Mouse (Mus musculus) kidney, postnatal 36 days (tissue): ENCODE data around the gene Adamts12.

Source experiments
- DNase-seq, 2 experiments: peaks; one replicate each; pipeline ENCODE4 v3.0.0; 2021 to 2022; ENCODE audit warnings: mixed read lengths in 2 of 2

The Adamts12 gene

DNA sequence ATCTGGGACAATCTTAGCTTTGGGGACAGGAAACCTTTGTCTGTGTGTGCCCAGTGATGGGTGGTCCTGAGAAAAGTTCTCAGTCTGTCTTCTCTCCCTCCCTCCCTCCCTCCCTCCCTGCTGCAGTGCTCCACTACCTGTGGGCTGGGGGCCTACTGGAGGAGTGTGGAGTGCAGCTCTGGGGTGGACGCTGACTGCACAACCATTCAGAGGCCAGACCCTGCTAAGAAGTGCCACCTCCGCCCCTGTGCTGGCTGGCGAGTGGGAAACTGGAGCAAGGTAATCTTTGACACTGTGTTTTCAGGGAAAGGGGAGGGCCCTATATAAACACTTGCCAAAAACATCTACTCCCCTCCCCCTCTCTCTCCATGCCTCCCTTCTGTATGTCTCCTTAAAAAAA, 252.5 kb downstream of the Adamts12 start:
- DNase-seq = no peak

DNA sequence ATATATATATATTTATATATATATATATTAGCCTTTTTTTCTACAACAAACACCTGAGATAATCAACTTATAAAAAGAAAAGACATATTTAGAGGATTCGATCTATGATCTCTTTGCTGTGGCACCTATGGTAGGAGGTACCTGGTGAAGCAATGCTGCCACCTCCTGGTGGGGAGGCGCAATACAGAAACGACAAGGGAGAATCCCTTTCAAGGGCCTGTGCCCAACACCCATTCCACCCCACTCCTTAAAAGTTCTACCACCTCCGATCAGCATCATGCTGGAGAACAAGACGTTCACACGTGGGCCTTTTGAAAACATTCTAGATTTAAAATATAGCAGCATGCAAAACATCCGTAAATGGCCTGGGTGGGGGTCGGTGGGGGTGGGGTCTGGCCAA, 255.9 kb downstream of the Adamts12 start:
- peak; percentile 60 to 84 for DNase-seq

DNA sequence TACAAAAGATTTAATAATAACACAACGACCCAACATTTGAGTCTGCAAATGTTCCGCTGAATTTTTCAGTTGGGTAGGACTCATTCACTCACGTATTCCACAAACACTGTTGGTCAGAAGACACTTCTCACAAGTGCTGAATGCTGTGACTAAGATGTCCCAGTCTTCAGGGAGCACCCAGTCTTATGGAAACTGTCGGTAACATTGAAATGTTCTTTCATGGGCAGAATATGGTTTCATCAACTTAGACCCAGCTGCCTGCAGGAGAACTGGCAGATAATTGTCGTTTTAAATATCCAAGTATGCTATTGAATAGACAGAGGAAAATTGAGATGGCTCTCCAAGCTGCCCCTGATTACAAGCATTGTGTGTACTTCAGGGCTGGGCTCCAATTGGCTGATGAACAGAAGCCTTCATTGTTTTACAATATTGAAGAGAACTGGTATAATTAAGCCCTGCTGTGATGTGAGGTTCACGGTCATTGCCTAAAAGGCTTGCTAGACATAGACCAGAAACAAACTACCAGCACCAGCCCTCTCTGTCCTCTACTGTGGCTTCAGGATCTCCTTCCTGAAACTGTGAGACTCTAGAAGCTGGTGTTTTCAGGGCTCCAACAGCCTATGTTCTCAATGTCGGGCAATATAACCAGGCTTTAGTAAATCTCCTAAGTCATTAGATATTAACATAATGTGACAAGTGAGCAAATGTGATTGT, 275.0 kb downstream of the Adamts12 start:
- DNase-seq = no peak

DNA sequence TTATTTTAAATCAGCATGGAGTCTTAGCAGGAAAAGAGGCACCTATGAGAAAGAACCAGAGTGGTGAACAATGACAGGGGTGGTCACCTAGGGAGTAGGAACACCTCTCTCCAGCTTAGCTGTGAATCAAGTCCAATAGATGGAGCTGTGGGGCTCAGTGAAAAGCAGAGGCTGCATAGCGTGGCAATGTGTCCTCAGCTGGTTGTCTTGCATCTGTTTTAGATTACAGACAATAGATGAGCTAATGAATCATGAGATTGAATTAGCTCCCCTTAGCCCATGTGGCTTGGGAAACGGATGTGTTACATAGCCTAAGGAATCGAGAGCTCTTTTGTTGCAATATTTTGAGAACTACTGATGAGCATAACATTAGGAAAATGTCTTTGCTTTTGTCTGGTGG, 291.3 kb downstream of the Adamts12 start:
- DNase-seq = no peak

DNA sequence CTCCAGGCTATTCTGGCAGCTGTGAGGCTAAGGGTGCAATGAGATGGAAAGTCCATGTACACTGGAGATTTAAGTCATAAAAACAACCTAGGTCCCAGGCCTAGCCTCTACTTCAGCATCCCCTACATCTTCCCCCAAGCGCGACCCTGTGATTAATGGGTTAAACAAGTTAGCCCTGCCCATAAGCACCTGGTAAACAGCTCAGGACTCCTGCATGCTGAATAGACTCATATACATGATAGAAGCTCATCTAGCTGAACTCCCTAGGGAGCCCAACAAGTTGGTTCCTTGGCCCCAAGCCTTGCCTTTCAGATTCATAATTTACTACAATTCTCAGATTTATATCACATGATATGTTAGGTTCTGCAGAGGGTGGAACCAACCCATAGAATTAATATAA, 292.9 kb downstream of the Adamts12 start:
- peak in 1 of 2 experiments; percentile 29 for DNase-seq

DNA sequence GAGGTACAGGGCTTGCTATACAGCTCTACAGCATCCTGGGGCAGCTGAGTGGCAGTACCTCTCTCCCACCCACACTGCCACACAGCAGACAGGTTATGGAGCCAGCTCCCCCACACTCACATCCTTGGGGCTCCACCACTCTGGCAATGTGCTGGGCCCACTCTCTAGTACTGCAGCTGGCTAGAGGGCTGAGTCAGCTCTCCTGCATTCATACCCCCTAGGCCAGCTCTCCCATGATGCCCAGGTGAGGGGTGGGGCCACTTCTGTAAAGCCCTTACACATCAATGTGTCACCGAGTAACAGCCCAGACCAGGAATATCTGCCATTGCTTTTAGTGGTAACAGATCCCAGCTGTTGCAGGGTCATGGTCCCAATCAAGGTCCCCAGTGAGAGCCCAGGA, 296.3 kb downstream of the Adamts12 start:
- no peak for DNase-seq

DNA sequence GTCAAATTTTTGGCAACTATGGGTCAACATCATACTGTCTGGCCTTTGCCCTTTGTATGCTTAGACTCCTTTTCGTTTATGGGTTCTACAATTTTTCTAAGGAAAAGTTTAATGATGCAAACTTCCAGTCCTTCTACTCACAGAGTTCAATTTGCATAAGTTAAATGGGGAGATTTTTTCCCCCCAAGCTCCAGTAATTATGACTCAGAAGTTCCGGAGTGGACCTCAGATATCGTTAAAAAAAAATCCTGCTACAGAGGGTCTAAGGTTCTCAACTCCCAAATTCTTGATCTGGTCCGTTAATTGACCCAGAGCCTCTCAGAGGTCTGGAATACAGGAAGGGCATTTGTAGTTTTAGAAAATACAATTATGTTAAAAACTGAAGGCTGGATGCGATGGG, 297.2 kb downstream of the Adamts12 start:
- no peak for DNase-seq

DNA sequence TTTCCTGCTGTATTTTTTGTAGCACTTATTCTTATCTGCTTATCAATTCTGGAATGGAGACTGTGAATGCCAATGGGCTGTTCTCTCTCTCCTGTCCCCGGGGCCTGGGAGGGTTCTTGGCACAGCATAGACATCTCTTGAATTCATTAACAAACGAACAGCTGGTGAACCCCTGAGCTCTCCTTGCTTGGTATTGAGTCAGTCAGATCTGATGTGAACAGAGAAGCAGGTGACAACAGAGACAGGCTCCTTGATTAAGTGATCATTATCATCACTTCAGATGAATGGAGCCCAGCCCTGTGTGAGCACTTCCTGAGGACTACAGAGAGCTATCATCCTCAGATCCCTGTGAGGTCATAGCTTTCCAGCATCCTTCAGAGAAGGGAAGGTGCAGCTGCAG, 299.5 kb downstream of the Adamts12 start:
- peak; percentile 8 to 15 for DNase-seq

DNA sequence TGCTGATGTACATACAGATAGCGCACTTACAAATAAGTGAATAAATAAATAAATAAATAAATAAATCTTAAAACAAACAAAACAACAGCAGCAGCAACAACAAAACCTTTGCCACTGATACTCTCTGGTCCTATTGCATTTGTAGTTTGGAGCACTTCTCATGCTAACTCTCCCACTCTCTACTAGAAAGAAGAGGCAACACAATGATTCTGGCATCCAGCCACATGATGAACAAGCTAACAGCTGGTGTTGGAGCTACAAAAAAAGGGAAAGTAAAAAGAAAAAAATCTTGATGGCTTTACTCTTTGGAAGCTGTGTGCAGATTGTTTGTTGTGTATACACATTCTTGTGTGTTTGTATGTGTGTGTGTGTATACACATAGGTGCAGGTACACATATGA, 300.2 kb downstream of the Adamts12 start:
- DNase-seq = no peak

DNA sequence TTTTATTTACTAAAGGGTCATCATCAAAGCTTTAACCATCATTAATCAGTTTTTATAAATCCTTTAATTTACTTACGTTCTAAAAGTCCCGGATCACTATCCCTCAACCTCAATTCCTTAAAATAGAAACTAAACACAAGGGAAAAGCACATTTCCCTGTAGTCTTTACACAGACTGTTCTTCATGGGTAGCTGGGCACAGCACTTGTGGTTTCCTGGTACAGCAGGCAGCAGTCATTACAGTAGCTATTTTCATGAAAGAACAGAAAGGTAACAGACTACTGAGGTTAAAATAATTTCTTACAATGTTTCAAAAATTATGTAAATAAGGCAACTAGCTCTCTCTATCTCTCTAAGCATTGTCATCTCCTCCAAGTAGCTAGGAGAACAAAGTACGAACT, 305.0 kb downstream of the Adamts12 start:
- no peak for DNase-seq

DNA sequence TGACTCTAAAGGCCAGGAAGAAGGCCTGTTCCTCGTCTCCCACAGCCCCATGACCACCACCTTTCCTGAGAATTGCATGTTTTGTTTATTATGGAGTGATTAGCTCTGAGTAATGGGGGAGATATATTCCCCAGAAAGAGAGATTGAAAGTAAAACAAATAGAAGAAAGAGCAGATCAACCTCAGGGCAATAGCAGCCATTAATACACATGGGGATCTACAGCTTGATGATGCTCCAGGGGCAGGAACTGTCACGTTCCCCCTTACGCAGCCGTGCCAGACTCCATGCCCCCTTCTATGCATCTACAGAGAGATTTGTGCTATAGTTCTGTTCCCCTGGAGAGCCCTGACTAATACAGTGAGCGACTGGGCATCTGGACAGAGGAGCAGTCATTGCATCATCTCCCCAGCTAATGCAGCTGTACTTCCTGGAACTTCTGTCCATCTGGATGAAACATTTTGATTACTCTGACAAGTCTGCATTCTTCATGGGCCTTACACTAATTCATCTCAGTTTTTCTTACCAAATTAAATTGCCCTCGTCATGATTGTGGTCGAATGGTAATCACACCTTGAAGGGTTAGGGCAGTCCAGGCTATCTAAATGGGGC, 306.0 kb downstream of the Adamts12 start:
- DNase-seq = no peak

DNA sequence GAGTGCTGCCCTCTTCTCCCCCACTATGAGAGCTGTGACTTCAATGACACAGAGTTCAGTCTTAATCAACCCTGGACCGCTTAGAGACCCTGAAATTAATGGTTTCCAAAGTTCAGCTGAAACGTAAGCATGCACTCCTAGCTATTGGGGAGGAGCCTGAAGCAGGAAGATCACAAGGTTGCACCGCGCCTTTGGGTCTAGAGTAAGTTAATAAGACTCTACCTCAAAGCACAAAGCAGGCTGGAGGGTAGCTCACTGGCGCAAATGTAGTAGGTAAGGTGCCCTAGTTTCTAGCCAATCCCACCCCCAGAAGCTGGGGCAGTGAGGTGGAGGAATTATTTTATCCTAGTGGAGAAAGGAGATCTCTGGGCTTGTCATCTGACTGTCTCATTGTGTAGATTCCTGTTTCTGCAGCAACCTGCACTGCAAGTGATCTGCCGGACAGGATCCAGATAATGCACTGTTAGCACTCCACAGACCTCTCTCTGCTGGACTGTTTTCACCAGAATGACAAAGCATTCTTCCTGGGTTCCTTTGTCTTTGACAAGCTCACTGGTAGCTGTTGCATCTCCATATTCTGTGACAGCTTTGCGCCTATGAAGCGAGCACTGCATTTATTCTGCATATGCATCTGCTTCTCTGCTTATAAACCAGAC, 315.0 kb downstream of the Adamts12 start:
- DNase-seq = peak; percentile 32 to 50

DNA sequence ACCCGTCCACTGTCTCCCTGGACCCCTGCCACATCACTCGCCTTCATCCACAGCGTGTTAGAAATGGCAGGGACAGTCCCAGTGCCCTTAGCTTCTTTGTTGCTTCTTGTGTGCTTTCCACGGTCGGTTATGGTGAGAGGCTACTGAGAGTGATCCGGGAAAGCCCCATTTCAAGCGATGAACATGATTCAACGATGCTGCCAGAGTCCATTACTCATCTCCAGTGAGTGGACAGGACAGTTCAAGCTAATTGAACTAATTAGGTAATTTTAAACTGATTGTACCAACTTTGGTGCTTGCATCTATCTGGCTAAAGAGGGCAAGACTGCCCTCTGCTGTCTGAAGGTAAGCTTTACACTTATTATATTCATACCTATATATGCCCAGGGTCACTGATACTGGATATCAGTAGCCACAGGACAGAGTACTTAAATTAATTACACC, 315.5 kb downstream of the Adamts12 start:
- DNase-seq = peak; percentile 31 to 45

DNA sequence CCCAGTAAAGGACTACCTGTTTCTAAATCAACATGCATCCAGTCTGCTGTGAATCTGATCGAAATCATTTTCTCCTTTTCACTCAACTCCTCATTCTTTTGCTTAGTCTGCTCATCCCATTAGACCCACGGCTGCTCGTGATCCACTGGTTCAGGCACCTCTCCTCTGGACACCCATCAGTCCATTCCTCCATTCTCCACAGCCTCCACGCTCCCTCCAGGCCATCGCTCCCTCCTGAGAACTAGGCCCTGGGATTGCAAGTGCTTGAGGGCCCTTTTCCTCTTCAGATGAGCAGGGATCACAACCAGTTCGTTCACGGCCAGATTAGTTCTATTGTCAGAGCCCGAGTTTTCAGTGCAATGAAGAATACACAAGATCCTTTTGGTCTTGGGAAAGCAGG, 316.0 kb downstream of the Adamts12 start:
- no peak for DNase-seq

DNA sequence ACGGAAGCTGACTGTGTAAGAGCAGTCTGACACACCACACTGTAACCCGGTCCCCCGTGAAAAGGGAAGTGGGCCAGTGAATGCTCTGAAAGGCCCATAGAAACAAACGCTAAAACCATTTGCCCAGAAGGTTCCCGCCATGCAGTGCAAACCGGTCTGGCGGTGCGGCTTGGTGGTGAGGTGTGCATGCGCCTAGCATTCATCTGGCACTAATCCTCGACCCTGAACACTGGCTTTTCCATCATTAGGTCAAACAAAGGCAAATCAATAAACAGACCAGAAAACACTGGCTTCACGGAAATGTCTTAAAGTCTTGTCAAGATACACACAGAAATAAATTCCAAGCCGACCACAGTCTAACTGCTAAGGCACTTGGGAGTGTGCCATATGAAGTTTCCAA, 318.0 kb downstream of the Adamts12 start:
- DNase-seq = no peak

DNA sequence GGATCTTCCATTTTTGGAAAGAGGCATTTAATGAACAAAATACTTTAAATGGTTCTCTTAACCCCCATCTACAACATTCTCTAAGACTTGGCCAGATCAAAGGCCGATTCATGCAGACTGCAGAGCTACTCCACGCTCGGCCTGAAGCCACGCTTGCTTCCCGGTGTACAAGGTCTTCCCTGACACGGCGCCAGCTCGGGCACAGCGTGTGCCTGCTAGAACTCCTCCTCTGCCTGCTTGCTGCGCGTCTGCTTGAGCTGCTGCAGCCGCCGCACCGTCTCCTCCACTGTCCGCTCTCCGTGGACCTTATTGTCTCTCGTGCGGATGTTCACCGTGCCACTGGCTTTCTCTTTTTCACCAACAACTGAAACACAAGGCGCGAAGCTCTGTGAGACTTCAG, 319.2 kb downstream of the Adamts12 start:
- DNase-seq = no peak

DNA sequence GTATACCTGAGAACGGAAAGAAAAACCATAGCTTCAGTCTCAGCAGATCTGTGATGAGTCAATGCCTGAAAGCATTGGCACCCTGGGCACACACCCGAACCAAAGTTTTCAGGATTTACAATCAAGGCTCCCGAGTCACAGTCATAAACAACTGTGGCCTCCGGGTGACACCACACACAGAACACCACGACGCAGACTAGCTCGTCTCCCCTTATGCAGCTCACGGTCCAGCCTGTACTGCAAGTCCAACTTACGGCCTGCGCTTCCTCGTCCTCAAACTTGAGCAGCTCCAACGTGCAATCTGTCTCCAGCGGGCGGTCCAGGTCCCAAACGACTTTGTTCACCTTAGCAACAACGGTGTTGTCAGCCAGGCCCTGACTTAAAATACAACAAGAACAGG, 328.3 kb downstream of the Adamts12 start:
- DNase-seq = no peak

DNA sequence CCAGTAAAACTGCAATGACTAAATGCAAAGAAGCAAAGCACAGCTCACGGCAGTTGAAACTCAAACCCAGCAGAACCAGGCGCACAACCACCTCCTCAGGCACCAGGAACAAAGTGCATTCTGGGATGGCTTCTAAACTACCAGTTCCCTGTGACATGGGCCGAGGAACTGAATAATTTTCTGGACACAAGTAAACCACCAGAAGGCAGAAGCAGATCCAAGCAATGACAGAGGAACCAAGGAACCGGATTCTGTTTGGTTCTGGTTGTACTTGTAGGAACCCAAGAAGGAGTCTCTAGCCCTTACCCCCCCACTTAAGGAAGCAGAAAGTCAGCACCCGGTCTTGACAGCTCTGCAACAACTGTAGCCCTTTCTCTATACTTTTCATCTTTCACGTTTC, 331.8 kb downstream of the Adamts12 start:
- no peak for DNase-seq
